Mouse (Mus musculus): Measurements from ENCODE around the gene Olfr1420. TPM values are rescaled to one million over a fixed set of nuclear protein-coding genes. Genes with fewer than 3 reads are reported as not detected.

Gene Olfr1420
- total RNA-seq (2014; rRNA removed) = not detected in 2 replicates
- polyA plus RNA-seq (2015; fragmentation: Nextera tagmentation; extraction: Ambion mirVana) = 0.06 TPM in 1 of 2 replicates, not detected in the other

GRCm38 (mm10) chr19:11886265-11886664 is at the start of gene Olfr1420:
Gene Olfr1420, plus strand, starts transcription at chr19:11886565.
- no peaks in the 10 kb centered on the region for H3K36me3 ChIP-seq (ENCODE audit: insufficient read depth, low read length)
- WGBS = 33% methylated on average over 1 of the region's 1 CpGs

GRCm38 (mm10) chr19:11839119-11839518 is 47.2 kb upstream of the Olfr1420 start, which contains the start of gene Olfr1417:
Gene Olfr1417, minus strand, starts transcription at chr19:11839219.
- H3K27me3 ChIP-seq (ENCODE audit: insufficient read depth, low read length) = no peaks in the 10 kb centered on the region
- no peaks in the 10 kb centered on the region for H3K9me3 ChIP-seq (ENCODE audit: low read length)
- no peak within 1 kb of the TSS for H3K9ac ChIP-seq (replicated peaks; ENCODE audit: low read length, poor library complexity, severe bottlenecking)
- no peaks in the 10 kb centered on the region for H3K4me1 ChIP-seq (ENCODE audit: insufficient read depth, low read length)
- no peaks in the 10 kb centered on the region for H3K36me3 ChIP-seq (ENCODE audit: insufficient read depth, low read length)
- WGBS = 85% methylated on average over 4 of the region's 4 CpGs
- no peak within 1 kb of the TSS for H3K27ac ChIP-seq (ENCODE audit: low read depth, low read length)
- H3K4me2 ChIP-seq (ENCODE audit: low read depth, low read length, poor library complexity, severe bottlenecking) = no peak within 1 kb of the TSS
- H3K4me3 ChIP-seq (ENCODE audit: low read depth, low read length) = no peak within 1 kb of the TSS
- no peak for TF ChIP-seq CTCF (IDR thresholded peaks at IDR 0.05)
- no peak for ATAC-seq (ENCODE audit: low FRiP score)
- DNase-seq (ENCODE audit: low spot score) = no peak

More at GRCm38 (mm10) chr19:11886265-11886664, at the start of gene Olfr1420:
- Histone ChIP-seq H3K27ac (ENCODE audit: low read depth, low read length) (no peak within 1 kb of the TSS), H3K9ac (replicated peaks; ENCODE audit: low read length, poor library complexity, severe bottlenecking) (no peak within 1 kb of the TSS), H3K4me1 (ENCODE audit: insufficient read depth, low read length) (no peaks in the 10 kb centered on the region), H3K4me3 (ENCODE audit: low read depth, low read length) (no peak within 1 kb of the TSS), H3K27me3 (ENCODE audit: insufficient read depth, low read length) (no peaks in the 10 kb centered on the region), H3K9me3 (ENCODE audit: low read length) (no peaks in the 10 kb centered on the region), H3K4me2 (ENCODE audit: low read depth, low read length, poor library complexity, severe bottlenecking) (no peak within 1 kb of the TSS)
- no peak for DNase-seq (ENCODE audit: low spot score)
- ATAC-seq (ENCODE audit: low FRiP score) = no peak
- no peak for TF ChIP-seq CTCF (IDR thresholded peaks at IDR 0.05)

GRCm38 (mm10) chr19:11846333-11846732 is 40.0 kb upstream of the Olfr1420 start:
- ATAC-seq (ENCODE audit: low FRiP score) (no peak), DNase-seq (ENCODE audit: low spot score) (no peak)
- no peaks in the 10 kb centered on the region for H3K27me3 ChIP-seq (ENCODE audit: insufficient read depth, low read length)
- no peaks in the 10 kb centered on the region for H3K9me3 ChIP-seq (ENCODE audit: low read length)
- H3K9ac ChIP-seq (replicated peaks; ENCODE audit: low read length, poor library complexity, severe bottlenecking) = no peak overlapping the region
- no peaks in the 10 kb centered on the region for H3K4me1 ChIP-seq (ENCODE audit: insufficient read depth, low read length)
- no peak overlapping the region for H3K4me2 ChIP-seq (ENCODE audit: low read depth, low read length, poor library complexity, severe bottlenecking)
- TF ChIP-seq CTCF (IDR thresholded peaks at IDR 0.05) = no peak
- no peak overlapping the region for H3K4me3 ChIP-seq (ENCODE audit: low read depth, low read length)
- H3K36me3 ChIP-seq (ENCODE audit: insufficient read depth, low read length) = no peaks in the 10 kb centered on the region
- 82% methylated on average over 4 of the region's 4 CpGs for WGBS
- no peak overlapping the region for H3K27ac ChIP-seq (ENCODE audit: low read depth, low read length)

- no peak overlapping the region for H3K9ac ChIP-seq (replicated peaks; ENCODE audit: low read length, poor library complexity, severe bottlenecking)
- DNase-seq (ENCODE audit: low spot score) = no peak
- no peaks in the 10 kb centered on the region for H3K4me1 ChIP-seq (ENCODE audit: insufficient read depth, low read length)
- H3K36me3 ChIP-seq (ENCODE audit: insufficient read depth, low read length) = no peaks in the 10 kb centered on the region
- no peak overlapping the region for H3K27ac ChIP-seq (ENCODE audit: low read depth, low read length)
- H3K4me2 ChIP-seq (ENCODE audit: low read depth, low read length, poor library complexity, severe bottlenecking) = no peak overlapping the region
- no peak for TF ChIP-seq CTCF (IDR thresholded peaks at IDR 0.05)
- no peaks in the 10 kb centered on the region for H3K27me3 ChIP-seq (ENCODE audit: insufficient read depth, low read length)
- no peak for ATAC-seq (ENCODE audit: low FRiP score)
- H3K4me3 ChIP-seq (ENCODE audit: low read depth, low read length) = no peak overlapping the region
- H3K9me3 ChIP-seq (ENCODE audit: low read length) = 0 out of 2 replicates have a peak, but pooled peaks cover 3% of the 10 kb centered on the region
- 77% methylated on average over 4 of the region's 4 CpGs for WGBS
These were observed 33.7 kb upstream of the Olfr1420 start for GRCm38 (mm10) chr19:11852652-11853051.

GRCm38 (mm10) chr19:11854821-11855220 is 31.5 kb upstream of the Olfr1420 start:
- no peak overlapping the region for H3K9ac ChIP-seq (replicated peaks; ENCODE audit: low read length, poor library complexity, severe bottlenecking)
- WGBS = 93% methylated on average over 2 of the region's 2 CpGs
- H3K4me1 ChIP-seq (ENCODE audit: insufficient read depth, low read length) = no peaks in the 10 kb centered on the region
- no peaks in the 10 kb centered on the region for H3K27me3 ChIP-seq (ENCODE audit: insufficient read depth, low read length)
- 0 out of 2 replicates have a peak, but pooled peaks cover 3% of the 10 kb centered on the region for H3K9me3 ChIP-seq (ENCODE audit: low read length)
- no peak overlapping the region for H3K4me3 ChIP-seq (ENCODE audit: low read depth, low read length)
- H3K36me3 ChIP-seq (ENCODE audit: insufficient read depth, low read length) = no peaks in the 10 kb centered on the region
- DNase-seq (ENCODE audit: low spot score) (no peak), ATAC-seq (ENCODE audit: low FRiP score) (no peak)
- TF ChIP-seq CTCF (IDR thresholded peaks at IDR 0.05) = no peak
- no peak overlapping the region for H3K27ac ChIP-seq (ENCODE audit: low read depth, low read length)
- H3K4me2 ChIP-seq (ENCODE audit: low read depth, low read length, poor library complexity, severe bottlenecking) = no peak overlapping the region

GRCm38 (mm10) chr19:11856506-11856905 is 29.9 kb upstream of the Olfr1420 start:
- Histone ChIP-seq H3K36me3 (ENCODE audit: insufficient read depth, low read length) (no peaks in the 10 kb centered on the region), H3K27me3 (ENCODE audit: insufficient read depth, low read length) (no peaks in the 10 kb centered on the region), H3K9me3 (ENCODE audit: low read length) (0 out of 2 replicates have a peak, but pooled peaks cover 3% of the 10 kb centered on the region), H3K9ac (replicated peaks; ENCODE audit: low read length, poor library complexity, severe bottlenecking) (no peak overlapping the region), H3K4me3 (ENCODE audit: low read depth, low read length) (no peak overlapping the region), H3K4me2 (ENCODE audit: low read depth, low read length, poor library complexity, severe bottlenecking) (no peak overlapping the region), H3K27ac (ENCODE audit: low read depth, low read length) (no peak overlapping the region), H3K4me1 (ENCODE audit: insufficient read depth, low read length) (no peaks in the 10 kb centered on the region)
- DNase-seq (ENCODE audit: low spot score) (no peak), ATAC-seq (ENCODE audit: low FRiP score) (no peak)
- 79% methylated on average over 6 of the region's 6 CpGs for WGBS
- no peak for TF ChIP-seq CTCF (IDR thresholded peaks at IDR 0.05)
